Comparison of ENCODE assay signal across 27 mouse cellular contexts in genomic region chr12:24580452-24580851, GRCm38 (mm10). TPM values are rescaled to one million over a fixed set of nuclear protein-coding genes. Genes with fewer than 3 reads are reported as not detected.
DNase-seq lines count a peak whose midpoint lies in the region; ATAC-seq and TF ChIP-seq lines count a peak whose summit lies in the region.
"Had no signal": no experiment of that assay in that cellular context is flagged by ENCODE, and none has a peak within 500 bp of the region (broad histone marks: within the 10 kb centered on the region; RNA-seq: fewer than 3 reads in every experiment).

No protein-coding gene starts in this region.

- H3K4me3 ChIP-seq in layer of hippocampus, adult 2 months, result no peak overlapping the region
- H3K4me3 ChIP-seq in liver, embryonic 12.5 days, result no peak overlapping the region
- no peak overlapping the region for H3K4me3 ChIP-seq in liver, embryonic 11.5 days (ENCODE audit: low read depth, low read length)
- H3K4me3 ChIP-seq in liver, embryonic 15.5 days (replicated peaks), result no peak overlapping the region
- H3K4me3 ChIP-seq: embryonic facial prominence, embryonic 13.5 days; embryonic facial prominence, embryonic 15.5 days; forebrain, embryonic 10.5 days; forebrain, embryonic 12.5 days had no signal

- H3K27me3 ChIP-seq in liver, embryonic 12.5 days (replicated peaks), result peaks cover 3% of the 10 kb centered on the region; the same call in 1 of the 2 replicates
- no peaks in the 10 kb centered on the region for H3K27me3 ChIP-seq in liver, embryonic 11.5 days (replicated peaks; ENCODE audit: control insufficient read depth, insufficient read depth, low read length)
- peaks cover 7% of the 10 kb centered on the region; the same call in 1 of the 2 replicates for H3K27me3 ChIP-seq in liver, embryonic 15.5 days
- H3K27me3 ChIP-seq: CH12.LX; embryonic facial prominence, embryonic 13.5 days; embryonic facial prominence, embryonic 15.5 days; forebrain, embryonic 12.5 days; Patski had no signal

- no peak for TF ChIP-seq CTCF in layer of hippocampus, adult 2 months (conservative IDR thresholded peaks at IDR 0.05)

- H3K36me3 ChIP-seq in liver, embryonic 12.5 days, result no peaks in the 10 kb centered on the region
- H3K36me3 ChIP-seq in liver, embryonic 11.5 days (ENCODE audit: control insufficient read depth, insufficient read depth, low read length), result no peaks in the 10 kb centered on the region
- H3K36me3 ChIP-seq in liver, embryonic 15.5 days (replicated peaks), result no peaks in the 10 kb centered on the region
- H3K36me3 ChIP-seq: embryonic facial prominence, embryonic 13.5 days; embryonic facial prominence, embryonic 15.5 days; forebrain, embryonic 10.5 days; forebrain, embryonic 12.5 days had no signal

- H3K4me1 ChIP-seq in liver, embryonic 12.5 days, result peaks cover 31% of the 10 kb centered on the region
- H3K4me1 ChIP-seq in liver, embryonic 11.5 days (replicated peaks; ENCODE audit: control insufficient read depth, insufficient read depth, low read length), result peaks cover 3% of the 10 kb centered on the region; the same call in 1 of the 2 replicates
- H3K4me1 ChIP-seq in liver, embryonic 15.5 days (replicated peaks), result peaks cover 27% of the 10 kb centered on the region
- H3K4me1 ChIP-seq: embryonic facial prominence, embryonic 13.5 days; embryonic facial prominence, embryonic 15.5 days; forebrain, embryonic 10.5 days; forebrain, embryonic 12.5 days had no signal

- no peak for ATAC-seq in liver, embryonic 12.5 days
- no peak; the same call in 1 of the 2 replicates for ATAC-seq in liver, embryonic 11.5 days (replicated peaks; ENCODE audit: low FRiP score)
- ATAC-seq in liver, embryonic 15.5 days (ENCODE audit: insufficient read depth), result peak; percentile 70
- ATAC-seq: activated CD4-positive, CD25-positive, alpha-beta regulatory T cell, adult 4 months; CD4-positive, CD25-positive, alpha-beta regulatory T cell, adult 4 months; forebrain, embryonic 14.5 days; Patski had no signal

- H3K9me3 ChIP-seq in liver, embryonic 12.5 days (replicated peaks), result no peaks in the 10 kb centered on the region
- no peaks in the 10 kb centered on the region for H3K9me3 ChIP-seq in liver, embryonic 11.5 days (ENCODE audit: control insufficient read depth, low read length)
- no peaks in the 10 kb centered on the region for H3K9me3 ChIP-seq in liver, embryonic 15.5 days (replicated peaks)
- H3K9me3 ChIP-seq: embryonic facial prominence, embryonic 13.5 days; embryonic facial prominence, embryonic 15.5 days; forebrain, embryonic 10.5 days; forebrain, embryonic 12.5 days; G1E had no signal

- DNase-seq in layer of hippocampus, adult 2 months (ENCODE audit: low spot score in 2 of 2), result no peak
- no peak for DNase-seq in layer of hippocampus, postnatal 14 days (ENCODE audit: low spot score in 2 of 2)
- no peak for DNase-seq in liver, embryonic 11.5 days (ENCODE audit: low spot score)
- no peak for DNase-seq in embryo, embryonic 10.5 days (ENCODE audit: low spot score)
- no peak for DNase-seq in right cerebral cortex, adult 2 months (ENCODE audit: low spot score in 2 of 2)
- DNase-seq: adrenal gland, adult 8-10 months; adrenal gland, postnatal 14 days; adrenal gland, postnatal 36 days; B cell, adult 2 months; cerebellum, adult 11-12 months; cerebellum, adult 2 months; cerebellum, adult 9-10 months; cerebellum, postnatal 10 days; cerebellum, postnatal 25 days; embryo, embryonic 11 days had no signal

- WGBS in liver, embryonic 12.5 days (ENCODE audit: insufficient replicate concordance), result 44% methylated on average over 1 of the region's 1 CpGs
- WGBS in liver, embryonic 11.5 days, result 66% methylated on average over 1 of the region's 1 CpGs
- WGBS in liver, embryonic 15.5 days (ENCODE audit: insufficient replicate concordance), result 37% methylated on average over 1 of the region's 1 CpGs

- peak overlapping the region; percentile 19; the same call in 1 of the 2 replicates for H3K9ac ChIP-seq in liver, embryonic 12.5 days
- no peak overlapping the region for H3K9ac ChIP-seq in liver, embryonic 11.5 days (ENCODE audit: low read depth, low read length)
- no peak overlapping the region for H3K9ac ChIP-seq in liver, embryonic 15.5 days
- H3K9ac ChIP-seq: embryonic facial prominence, embryonic 13.5 days; embryonic facial prominence, embryonic 15.5 days; forebrain, embryonic 12.5 days had no signal

- H3K27ac ChIP-seq in layer of hippocampus, adult 2 months, result peak overlapping the region; percentile 93
- peak overlapping the region; percentile 57; the same call in 1 of the 2 replicates for H3K27ac ChIP-seq in liver, embryonic 12.5 days
- H3K27ac ChIP-seq in liver, embryonic 11.5 days (ENCODE audit: low read depth, low read length), result no peak overlapping the region
- 0 out of 2 replicates have a peak overlapping the region, but pooled peaks have one; percentile 43 for H3K27ac ChIP-seq in liver, embryonic 15.5 days (replicated peaks)
- H3K27ac ChIP-seq: embryonic facial prominence, embryonic 13.5 days; embryonic facial prominence, embryonic 15.5 days; forebrain, embryonic 10.5 days; forebrain, embryonic 12.5 days had no signal

- H3K4me2 ChIP-seq in liver, embryonic 12.5 days, result peak overlapping the region; percentile 48
- no peak overlapping the region for H3K4me2 ChIP-seq in liver, embryonic 11.5 days
- no peak overlapping the region for H3K4me2 ChIP-seq in liver, embryonic 15.5 days
- H3K4me2 ChIP-seq: embryonic facial prominence, embryonic 13.5 days; embryonic facial prominence, embryonic 15.5 days; forebrain, embryonic 12.5 days had no signal

RNA-seq across cellular contexts. Expression of gene Grhl1, which starts 8.4 kb away (rescaled TPM):
- 10 to 100 TPM; 30.2 to 32.5 TPM for total RNA-seq in layer of hippocampus, adult 2 months (2021)
- total RNA-seq in layer of hippocampus, postnatal 14 days (2021), result 10 to 100 TPM; 20.4 to 20.6 TPM
- 0.45 and 0.72 TPM in 2 replicates for polyA plus RNA-seq in liver, embryonic 12.5 days (2016; fragmentation: Nextera tagmentation; extraction: Ambion mirVana)
- 0.36 and 0.42 TPM in 2 replicates for polyA plus RNA-seq in liver, embryonic 11.5 days (2014; fragmentation: Nextera tagmentation; extraction: Ambion mirVana)
- 0.48 and 0.60 TPM in 2 replicates for polyA plus RNA-seq in liver, embryonic 15.5 days (2015; fragmentation: Nextera tagmentation; extraction: Ambion mirVana)
